Mouse (Mus musculus) lung, adult 2 months (tissue): Measurements from ENCODE around the gene Casq1.

Experiments used
- CTCF ChIP-seq: fragments of 200-500 bp; IDR thresholded peaks from 2 replicates; pipeline ENCODE4 v1.5.1; 2011; ENCODE audit warnings: mild to moderate bottlenecking, low read length, control low read depth; ENCODE audit not compliant: insufficient read depth
- POLR2A ChIP-seq: fragments of 200-500 bp; IDR thresholded peaks from 2 replicates; pipeline ENCODE4 v1.6.1; 2011; ENCODE audit warnings: low read depth, mild to moderate bottlenecking, control low read depth, low read length, borderline replicate concordance; ENCODE audit errors: extremely low read depth

GRCm38 (mm10) chr1:172204033-172204813 is 15.4 kb downstream of the Casq1 start:
- TF ChIP-seq CTCF (no peak), POLR2A (no peak)
